Mouse (Mus musculus) brain, embryonic 14.5 days (tissue): ENCODE measurements around the gene Aars2.

Source experiments
- CTCF ChIP-seq: fragments of 200-500 bp; IDR thresholded peaks from 2 replicates; pipeline ENCODE4 v1.5.1; 2012; ENCODE audit warnings: inconsistent platforms, mild to moderate bottlenecking, moderate library complexity, borderline replicate concordance; ENCODE audit not compliant: insufficient read depth, insufficient read length; ENCODE audit errors: extremely low read depth
- POLR2A ChIP-seq: fragments of 200-500 bp; IDR thresholded peaks from 2 replicates; pipeline ENCODE4 v1.6.1; 2012; ENCODE audit warnings: mild to moderate bottlenecking, inconsistent platforms, borderline replicate concordance; ENCODE audit not compliant: poor library complexity, insufficient read depth, insufficient read length, severe bottlenecking; ENCODE audit errors: extremely low read depth

- no peak for TF ChIP-seq POLR2A
- no peak for TF ChIP-seq CTCF
Observed at GRCm38 (mm10) chr17:45464255-45464654, 42.4 kb upstream of the Aars2 start.
